Mouse (Mus musculus): ENCODE measurements around the gene Dpf2.

DNA sequence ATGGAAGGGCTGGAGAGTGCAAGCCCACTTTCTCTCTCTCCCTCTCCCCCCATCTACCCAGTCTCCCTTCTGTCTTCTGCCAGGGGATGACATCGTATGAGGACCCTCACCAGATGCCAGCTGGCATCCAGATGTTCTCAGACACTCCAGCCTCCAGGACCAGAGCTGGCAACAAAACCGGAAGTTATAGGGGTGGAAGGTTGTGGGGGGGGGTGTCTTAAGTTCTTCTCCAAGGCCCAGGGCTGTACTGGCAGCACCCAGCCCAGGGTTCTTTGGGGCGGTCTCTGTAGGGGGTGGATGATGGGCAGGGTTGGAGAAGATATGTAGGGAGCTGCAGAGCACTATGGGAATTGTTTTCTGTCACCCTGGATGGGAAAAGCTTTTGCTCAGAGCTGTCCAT, 15.7 kb upstream of the Dpf2 start:
- TF ChIP-seq CTCF (IDR thresholded peaks at IDR 0.05; ENCODE audit: borderline replicate concordance, extremely low read depth, insufficient read depth, insufficient read length): no peak
- TF ChIP-seq POLR2A (IDR thresholded peaks at IDR 0.05; ENCODE audit: borderline replicate concordance, extremely low read depth, insufficient read depth, insufficient read length, poor library complexity, severe bottlenecking): no peak
